Mouse (Mus musculus): ENCODE measurements around the gene Xrcc4. TPM values are rescaled to one million over a fixed set of nuclear protein-coding genes. Genes with fewer than 3 reads are reported as not detected.

Gene Xrcc4
- polyA plus RNA-seq, 1 experiment from 2014 or later, result 11.6 TPM

- DNase-seq (ENCODE audit: low spot score), result no peak
- no peaks in the 10 kb centered on the region for H3K9me3 ChIP-seq (ENCODE audit: control insufficient read depth, low read length)
- H3K27ac ChIP-seq (ENCODE audit: low read depth), result peak overlapping the region; percentile 88; the same call in 1 of the 2 replicates
- no peaks in the 10 kb centered on the region for H3K36me3 ChIP-seq (ENCODE audit: control insufficient read depth, insufficient read depth, low read length)
- H3K4me1 ChIP-seq (replicated peaks; ENCODE audit: control insufficient read depth, insufficient read depth, low read length), result peaks cover 7% of the 10 kb centered on the region; the same call in 1 of the 2 replicates
- no peaks in the 10 kb centered on the region for H3K27me3 ChIP-seq (replicated peaks; ENCODE audit: control insufficient read depth, insufficient read depth, low read length)
- 0 out of 2 replicates have a peak overlapping the region, but pooled peaks have one; percentile 69 for H3K9ac ChIP-seq (ENCODE audit: low read length)
- WGBS, result 24% methylated on average over 8 of the region's 8 CpGs
- peak overlapping the region; percentile 85 for H3K4me2 ChIP-seq (ENCODE audit: low read length)
- ATAC-seq (replicated peaks; ENCODE audit: low FRiP score, low TSS enrichment, low read depth), result no peak
- H3K4me3 ChIP-seq (ENCODE audit: low read depth, low read length), result peak overlapping the region; percentile 71
Observed at GRCm38 (mm10) chr13:89743201-89743600, 346.2 kb downstream of the Xrcc4 start.

- Histone ChIP-seq H3K9ac (ENCODE audit: low read length) (peak overlapping the region; percentile 69), H3K4me2 (ENCODE audit: low read length) (peak overlapping the region; percentile 85), H3K27ac (ENCODE audit: low read depth) (peak overlapping the region; percentile 88; the same call in 1 of the 2 replicates), H3K4me3 (ENCODE audit: low read depth, low read length) (peak overlapping the region; percentile 71), H3K27me3 (replicated peaks; ENCODE audit: control insufficient read depth, insufficient read depth, low read length) (no peaks in the 10 kb centered on the region), H3K36me3 (ENCODE audit: control insufficient read depth, insufficient read depth, low read length) (no peaks in the 10 kb centered on the region), H3K4me1 (replicated peaks; ENCODE audit: control insufficient read depth, insufficient read depth, low read length) (peaks cover 11% of the 10 kb centered on the region), H3K9me3 (ENCODE audit: control insufficient read depth, low read length) (no peaks in the 10 kb centered on the region)
- WGBS, result 2% methylated on average over 15 of the region's 15 CpGs
- ATAC-seq (replicated peaks; ENCODE audit: low FRiP score, low TSS enrichment, low read depth) (no peak), DNase-seq (ENCODE audit: low spot score) (no peak)
Observed at GRCm38 (mm10) chr13:89742686-89743200, 346.7 kb downstream of the Xrcc4 start.

- peaks cover 14% of the 10 kb centered on the region for H3K4me1 ChIP-seq (replicated peaks; ENCODE audit: control insufficient read depth, insufficient read depth, low read length)
- DNase-seq (ENCODE audit: low spot score), result peak; percentile 81
- no peaks in the 10 kb centered on the region for H3K27me3 ChIP-seq (replicated peaks; ENCODE audit: control insufficient read depth, insufficient read depth, low read length)
- H3K9me3 ChIP-seq (ENCODE audit: control insufficient read depth, low read length), result no peaks in the 10 kb centered on the region
- H3K4me3 ChIP-seq (ENCODE audit: low read depth, low read length), result peak within 1 kb of the TSS; percentile 71
- under 1% methylated on average over 40 of the region's 40 CpGs for WGBS
- peak within 1 kb of the TSS; percentile 88 for H3K27ac ChIP-seq (ENCODE audit: low read depth)
- ATAC-seq (replicated peaks; ENCODE audit: low FRiP score, low TSS enrichment, low read depth), result peak; percentile 53
- no peaks in the 10 kb centered on the region for H3K36me3 ChIP-seq (ENCODE audit: control insufficient read depth, insufficient read depth, low read length)
- H3K9ac ChIP-seq (ENCODE audit: low read length), result peak within 1 kb of the TSS; percentile 69
- peak within 1 kb of the TSS; percentile 85 for H3K4me2 ChIP-seq (ENCODE audit: low read length)
Observed at GRCm38 (mm10) chr13:89741766-89742685, 347.4 kb downstream of the Xrcc4 start, which contains the start of gene Vcan. TSS of gene Vcan (minus strand) at chr13:89742509.

- H3K27ac ChIP-seq (ENCODE audit: low read depth), result peak overlapping the region; percentile 88
- 0 out of 2 replicates have a peak, but pooled peaks have one; percentile 18 for ATAC-seq (replicated peaks; ENCODE audit: low FRiP score, low TSS enrichment, low read depth)
- WGBS, result 0% methylated on average over 14 of the region's 14 CpGs
Observed at GRCm38 (mm10) chr13:89741116-89741551, 348.3 kb downstream of the Xrcc4 start.

GRCm38 (mm10) chr13:89740243-89741115 is 348.9 kb downstream of the Xrcc4 start:
- no peaks in the 10 kb centered on the region for H3K27me3 ChIP-seq (replicated peaks; ENCODE audit: control insufficient read depth, insufficient read depth, low read length)
- no peaks in the 10 kb centered on the region for H3K9me3 ChIP-seq (ENCODE audit: control insufficient read depth, low read length)
- H3K4me1 ChIP-seq (replicated peaks; ENCODE audit: control insufficient read depth, insufficient read depth, low read length), result peaks cover 21% of the 10 kb centered on the region
- peak; percentile 90 for ATAC-seq (replicated peaks; ENCODE audit: low FRiP score, low TSS enrichment, low read depth)
- peak; percentile 94 for DNase-seq (ENCODE audit: low spot score)
- peak overlapping the region; percentile 69 for H3K9ac ChIP-seq (ENCODE audit: low read length)
- peak overlapping the region; percentile 71 for H3K4me3 ChIP-seq (ENCODE audit: low read depth, low read length)
- under 1% methylated on average over 33 of the region's 33 CpGs for WGBS
- H3K36me3 ChIP-seq (ENCODE audit: control insufficient read depth, insufficient read depth, low read length), result no peaks in the 10 kb centered on the region
- peak overlapping the region; percentile 88 for H3K27ac ChIP-seq (ENCODE audit: low read depth)
- H3K4me2 ChIP-seq (ENCODE audit: low read length), result peak overlapping the region; percentile 85

More at GRCm38 (mm10) chr13:89741116-89741551, 348.3 kb downstream of the Xrcc4 start:
- Histone ChIP-seq H3K4me1 (replicated peaks; ENCODE audit: control insufficient read depth, insufficient read depth, low read length) (peaks cover 16% of the 10 kb centered on the region), H3K4me3 (ENCODE audit: low read depth, low read length) (peak overlapping the region; percentile 71), H3K9ac (ENCODE audit: low read length) (peak overlapping the region; percentile 69), H3K4me2 (ENCODE audit: low read length) (peak overlapping the region; percentile 85), H3K27me3 (replicated peaks; ENCODE audit: control insufficient read depth, insufficient read depth, low read length) (no peaks in the 10 kb centered on the region), H3K36me3 (ENCODE audit: control insufficient read depth, insufficient read depth, low read length) (no peaks in the 10 kb centered on the region), H3K9me3 (ENCODE audit: control insufficient read depth, low read length) (no peaks in the 10 kb centered on the region)
- DNase-seq (ENCODE audit: low spot score), result peak; percentile 74

GRCm38 (mm10) chr13:89739696-89740242 is 349.6 kb downstream of the Xrcc4 start:
- Histone ChIP-seq H3K36me3 (ENCODE audit: control insufficient read depth, insufficient read depth, low read length) (no peaks in the 10 kb centered on the region), H3K9me3 (ENCODE audit: control insufficient read depth, low read length) (no peaks in the 10 kb centered on the region), H3K4me1 (replicated peaks; ENCODE audit: control insufficient read depth, insufficient read depth, low read length) (peaks cover 26% of the 10 kb centered on the region), H3K4me2 (ENCODE audit: low read length) (peak overlapping the region; percentile 85), H3K4me3 (ENCODE audit: low read depth, low read length) (peak overlapping the region; percentile 71), H3K27me3 (replicated peaks; ENCODE audit: control insufficient read depth, insufficient read depth, low read length) (no peaks in the 10 kb centered on the region), H3K27ac (ENCODE audit: low read depth) (peak overlapping the region; percentile 74), H3K9ac (ENCODE audit: low read length) (peak overlapping the region; percentile 50)
- peak; percentile 25; the same call in 1 of the 2 replicates for ATAC-seq (replicated peaks; ENCODE audit: low FRiP score, low TSS enrichment, low read depth)
- DNase-seq (ENCODE audit: low spot score), result no peak
- WGBS, result under 1% methylated on average over 24 of the region's 24 CpGs

- Histone ChIP-seq H3K9ac (ENCODE audit: low read length) (peak overlapping the region; percentile 50), H3K36me3 (ENCODE audit: control insufficient read depth, insufficient read depth, low read length) (no peaks in the 10 kb centered on the region), H3K27me3 (replicated peaks; ENCODE audit: control insufficient read depth, insufficient read depth, low read length) (no peaks in the 10 kb centered on the region), H3K4me3 (ENCODE audit: low read depth, low read length) (peak overlapping the region; percentile 71), H3K4me1 (replicated peaks; ENCODE audit: control insufficient read depth, insufficient read depth, low read length) (peaks cover 29% of the 10 kb centered on the region), H3K27ac (ENCODE audit: low read depth) (peak overlapping the region; percentile 74), H3K9me3 (ENCODE audit: control insufficient read depth, low read length) (no peaks in the 10 kb centered on the region), H3K4me2 (ENCODE audit: low read length) (peak overlapping the region; percentile 85)
- peak; percentile 88 for DNase-seq (ENCODE audit: low spot score)
- peak; percentile 60 for ATAC-seq (replicated peaks; ENCODE audit: low FRiP score, low TSS enrichment, low read depth)
- WGBS, result 2% methylated on average over 31 of the region's 31 CpGs
Observed at GRCm38 (mm10) chr13:89738776-89739695, 350.4 kb downstream of the Xrcc4 start.

Measured in intestine, embryonic 14.5 days (tissue).